Mouse (Mus musculus): ENCODE measurements at regions not wholly inside any gene's neighbourhood (a gene's known extent, or its start where the extent isn't known, plus 50 kb on each side); places are given as distances from the start of the nearest gene placed in this dataset.

DNA sequence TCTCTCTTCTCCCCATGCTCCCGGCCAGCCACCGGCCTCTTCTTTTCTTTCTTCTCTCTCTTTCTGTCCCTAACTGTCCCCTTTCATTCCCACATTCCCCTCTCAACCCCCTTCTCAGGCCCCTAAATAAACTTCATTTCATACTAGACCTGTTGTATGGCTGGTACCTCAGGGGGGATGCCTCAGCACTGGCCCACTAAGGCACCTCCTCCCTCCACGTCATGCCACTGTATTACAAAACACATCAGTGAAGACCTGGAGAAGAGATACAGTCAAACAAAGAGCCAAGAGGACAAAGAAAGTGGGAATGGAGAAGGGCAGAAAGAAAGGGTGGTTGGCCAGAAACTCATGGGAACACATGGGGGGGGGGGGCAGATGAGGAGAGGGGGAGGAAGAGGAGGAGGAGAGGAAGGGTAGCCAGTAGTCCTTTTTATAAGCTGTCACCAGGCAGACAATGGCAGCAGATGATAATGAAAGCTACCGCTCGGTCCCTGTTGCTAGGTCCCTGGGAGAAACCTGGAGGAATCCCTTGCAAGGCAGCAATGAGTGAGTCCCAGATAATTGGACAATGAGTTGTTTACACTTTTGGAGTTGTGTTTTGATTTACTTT lies 224.5 kb upstream of the Pfn2 start:
- in situ Hi-C loops (cut with MboI), result no loop called here

DNA sequence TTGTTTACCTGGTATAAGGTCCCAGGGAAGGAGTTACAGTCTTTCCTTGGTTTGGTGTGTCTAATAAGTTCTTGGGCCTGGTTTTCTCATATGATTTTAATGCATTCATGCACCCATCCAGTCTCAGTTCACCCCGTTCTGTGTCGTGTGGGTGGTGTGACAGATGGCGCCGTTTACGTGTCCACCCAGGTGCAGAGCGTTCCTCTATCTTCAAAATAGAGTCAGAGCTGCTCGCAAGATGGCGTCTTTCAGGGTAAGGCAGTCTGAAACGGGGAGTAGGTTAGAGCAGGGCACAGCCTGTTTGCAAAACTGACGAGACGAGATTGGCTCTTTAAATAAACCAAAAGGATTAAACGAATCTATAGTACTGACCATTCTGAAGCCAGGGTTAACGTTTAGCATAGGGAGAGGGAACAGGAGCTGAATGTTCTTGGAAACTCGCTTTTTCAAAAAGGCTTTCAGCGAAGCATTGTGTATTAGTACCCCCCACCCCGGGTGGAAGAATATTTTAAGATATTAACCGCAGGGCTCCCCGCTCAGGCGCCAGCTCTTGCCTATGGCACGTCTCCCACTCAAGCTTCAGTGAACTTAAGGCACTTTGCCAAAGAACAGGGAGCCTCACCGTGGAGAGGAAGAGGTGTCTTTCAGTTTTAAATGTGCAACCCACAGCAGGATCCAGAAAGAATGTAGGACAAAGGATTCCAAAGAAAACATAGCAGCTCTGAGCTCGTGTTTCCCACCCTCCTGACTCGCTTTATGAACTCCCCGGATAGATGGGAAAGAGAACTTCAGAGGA lies 241.7 kb upstream of the Pfn2 start:
- in situ Hi-C loops (cut with MboI), result no loop called here

DNA sequence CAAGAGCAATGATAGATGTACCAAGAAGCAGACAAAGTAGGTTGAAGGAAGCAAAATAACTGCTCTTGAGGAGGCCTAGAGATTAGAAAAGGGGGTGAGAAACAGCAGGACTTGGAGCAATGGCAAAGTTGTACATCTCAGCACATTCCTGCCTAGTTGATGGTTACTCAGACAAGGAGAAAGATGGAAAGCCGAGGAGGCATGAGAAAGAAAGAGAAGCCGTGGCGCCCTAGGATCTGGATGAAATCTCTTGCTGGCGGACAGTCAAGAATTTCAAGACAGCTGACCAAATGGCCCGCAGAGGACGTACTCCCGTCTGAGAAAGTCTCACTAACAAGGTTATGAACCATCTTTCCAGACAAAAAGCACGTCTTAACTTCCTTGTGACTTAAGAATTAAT lies 242.5 kb upstream of the Pfn2 start:
- in situ Hi-C loops (cut with MboI), result no loop called here

DNA sequence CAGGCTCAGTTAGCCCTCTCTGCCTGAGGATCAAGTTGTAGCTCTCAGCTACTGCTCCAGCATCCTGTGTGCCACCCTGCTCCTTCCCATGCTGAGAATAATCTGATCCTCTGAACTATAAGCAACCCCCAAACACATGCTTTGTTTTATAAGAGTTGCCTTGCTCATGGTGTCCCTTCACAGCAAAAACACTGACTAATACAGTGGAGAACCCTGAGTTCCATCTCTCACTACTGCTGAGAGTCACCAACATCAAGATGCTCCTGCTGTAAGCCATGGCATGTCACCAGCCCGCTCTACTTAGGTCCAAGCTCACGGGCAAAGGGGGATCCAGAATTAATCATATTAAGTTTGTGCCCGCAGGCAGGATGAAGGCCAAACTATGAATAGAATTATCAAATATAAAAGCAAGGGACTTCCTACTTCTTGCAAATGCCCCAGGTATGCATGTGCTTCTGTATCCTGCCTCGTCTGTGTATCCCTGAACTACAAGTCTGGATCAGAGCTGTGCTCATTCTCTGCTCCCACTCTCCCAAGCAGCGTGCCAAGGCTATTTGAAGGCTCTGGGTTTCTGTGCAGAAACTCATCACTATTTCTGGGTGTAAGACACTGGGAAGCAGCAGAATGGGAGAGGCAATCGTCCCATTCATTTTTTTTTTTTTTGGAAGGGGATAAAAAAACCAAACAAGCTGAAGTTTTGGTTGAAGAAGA lies 243.7 kb upstream of the Pfn2 start:
- in situ Hi-C loops (cut with MboI), result no loop called here

DNA sequence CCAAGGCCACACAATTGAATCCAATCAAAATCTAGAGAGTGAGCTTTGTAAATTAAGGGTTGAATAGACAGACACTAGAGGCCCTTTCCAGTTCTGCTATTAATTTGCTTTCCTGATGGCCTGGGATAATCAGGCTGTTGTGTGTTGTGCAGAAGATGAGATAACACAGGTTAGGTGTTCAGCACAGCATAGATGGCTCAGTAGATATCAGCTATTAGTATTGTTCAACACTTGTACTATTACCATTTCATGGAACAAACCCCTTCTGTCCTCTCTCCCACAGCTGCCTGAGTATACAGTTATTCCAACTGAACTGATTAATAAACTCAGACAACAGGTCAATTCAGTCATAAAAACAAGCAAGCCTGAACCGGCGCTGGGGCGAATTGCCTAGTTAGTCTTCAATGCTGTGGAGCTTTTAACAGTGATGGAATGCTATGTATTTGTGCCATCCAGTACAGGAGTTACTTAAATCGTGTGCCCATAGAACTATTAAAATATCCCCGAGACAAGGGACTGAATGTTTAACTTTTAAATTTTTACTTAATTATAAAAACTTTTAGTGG lies 263.1 kb upstream of the Pfn2 start:
- in situ Hi-C loops (cut with MboI), result no loop called here

DNA sequence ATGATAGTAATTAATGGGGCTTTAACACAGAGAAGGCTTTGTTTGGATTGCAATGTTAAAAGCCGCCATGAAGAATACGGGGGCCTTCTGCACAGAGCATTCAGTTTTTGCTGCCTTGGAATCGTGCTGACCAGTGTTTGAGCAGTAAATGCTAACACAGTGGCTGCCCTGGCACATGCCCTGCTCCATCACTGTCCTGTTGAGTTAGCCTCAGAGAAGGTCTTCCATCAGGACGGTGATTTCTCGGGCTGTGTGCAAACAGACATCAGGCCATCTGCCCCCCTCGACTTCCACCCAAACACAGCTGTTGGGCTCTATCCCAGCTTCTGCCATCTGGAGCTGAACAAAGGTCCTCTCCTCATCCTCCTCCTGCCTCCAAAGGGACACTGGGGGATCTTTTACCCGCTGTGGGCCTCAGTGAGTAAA lies 264.6 kb upstream of the Pfn2 start:
- in situ Hi-C loops (cut with MboI), result no loop called here

DNA sequence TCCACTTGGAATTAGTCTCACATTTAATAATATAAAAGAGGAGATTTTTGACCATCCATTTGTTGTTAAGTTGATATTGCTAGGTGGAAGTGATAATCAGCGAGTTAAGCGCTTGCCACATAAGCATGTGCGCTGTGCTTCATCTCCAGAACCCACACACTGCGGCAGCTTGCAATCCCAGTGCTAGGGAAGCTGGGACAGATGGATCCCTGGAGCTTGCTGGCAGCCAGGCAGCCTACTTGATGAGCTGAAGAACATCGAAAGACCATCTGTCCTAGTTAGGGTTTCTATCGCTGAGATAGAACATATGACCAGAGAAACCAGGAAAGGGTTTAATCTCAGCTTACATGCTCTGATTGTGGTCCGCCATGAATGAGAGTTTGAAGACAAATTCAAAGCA lies 266.1 kb upstream of the Pfn2 start:
- in situ Hi-C loops (cut with MboI), result no loop called here

DNA sequence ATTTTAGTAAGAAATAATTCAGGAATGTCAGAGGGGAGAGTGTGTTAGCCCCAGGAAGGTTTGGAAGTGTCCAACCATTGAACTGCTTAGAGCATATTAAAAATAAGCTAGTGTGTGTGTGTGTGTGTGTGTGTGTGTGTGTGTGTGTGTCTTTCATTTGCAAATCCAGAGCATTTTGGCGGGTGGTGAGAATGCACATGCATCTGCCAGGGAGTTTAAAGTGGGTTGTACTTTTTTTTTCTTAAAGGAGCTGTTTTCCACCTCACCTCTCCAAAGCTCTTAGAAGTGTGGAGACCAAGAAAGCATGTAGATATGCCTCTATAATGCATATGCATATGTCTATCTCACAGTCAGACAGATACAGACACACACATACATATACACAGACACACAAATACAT lies 267.6 kb upstream of the Pfn2 start:
- in situ Hi-C loops (cut with MboI), result no loop called here

DNA sequence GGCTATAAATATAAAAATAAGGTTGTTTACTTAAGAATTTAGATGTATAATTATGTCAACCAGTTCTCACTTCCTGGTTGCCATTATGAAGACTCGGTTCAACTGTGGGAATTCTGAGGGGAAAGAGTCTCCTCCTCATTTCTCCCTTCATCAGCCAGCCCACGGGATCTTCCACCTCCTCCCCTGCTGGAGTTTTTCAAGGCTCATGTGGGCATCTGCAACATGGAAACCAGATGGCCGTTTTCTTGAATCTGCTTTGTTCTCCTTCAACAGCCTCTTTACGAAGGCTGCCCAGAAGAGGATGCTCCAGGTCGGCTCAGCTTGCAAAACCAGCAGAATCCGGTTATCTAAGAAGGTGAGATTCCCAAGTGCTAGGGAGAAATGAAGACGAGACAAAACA lies 269.0 kb upstream of the Pfn2 start:
- in situ Hi-C loops (cut with MboI), result no loop called here

DNA sequence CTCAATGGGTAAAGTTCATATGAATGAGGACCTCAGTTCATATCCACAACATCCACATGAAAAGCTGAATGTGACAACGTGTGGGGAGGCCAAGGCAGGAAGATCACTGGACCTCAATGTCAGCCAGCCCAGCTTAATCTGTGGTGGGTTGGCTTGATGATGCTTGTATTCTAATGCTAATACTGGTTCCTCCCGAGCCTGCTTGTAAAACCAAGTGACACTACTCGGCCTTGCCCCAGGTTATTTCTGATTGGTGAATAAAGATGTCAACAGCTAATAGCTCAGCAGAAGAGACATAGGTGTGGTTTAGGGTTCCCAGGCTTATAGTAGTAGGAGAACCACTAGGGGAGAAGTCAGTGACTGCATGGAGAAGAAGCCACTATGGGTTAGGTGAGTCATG lies 272.2 kb upstream of the Pfn2 start:
- in situ Hi-C loops (cut with MboI), result no loop called here

DNA sequence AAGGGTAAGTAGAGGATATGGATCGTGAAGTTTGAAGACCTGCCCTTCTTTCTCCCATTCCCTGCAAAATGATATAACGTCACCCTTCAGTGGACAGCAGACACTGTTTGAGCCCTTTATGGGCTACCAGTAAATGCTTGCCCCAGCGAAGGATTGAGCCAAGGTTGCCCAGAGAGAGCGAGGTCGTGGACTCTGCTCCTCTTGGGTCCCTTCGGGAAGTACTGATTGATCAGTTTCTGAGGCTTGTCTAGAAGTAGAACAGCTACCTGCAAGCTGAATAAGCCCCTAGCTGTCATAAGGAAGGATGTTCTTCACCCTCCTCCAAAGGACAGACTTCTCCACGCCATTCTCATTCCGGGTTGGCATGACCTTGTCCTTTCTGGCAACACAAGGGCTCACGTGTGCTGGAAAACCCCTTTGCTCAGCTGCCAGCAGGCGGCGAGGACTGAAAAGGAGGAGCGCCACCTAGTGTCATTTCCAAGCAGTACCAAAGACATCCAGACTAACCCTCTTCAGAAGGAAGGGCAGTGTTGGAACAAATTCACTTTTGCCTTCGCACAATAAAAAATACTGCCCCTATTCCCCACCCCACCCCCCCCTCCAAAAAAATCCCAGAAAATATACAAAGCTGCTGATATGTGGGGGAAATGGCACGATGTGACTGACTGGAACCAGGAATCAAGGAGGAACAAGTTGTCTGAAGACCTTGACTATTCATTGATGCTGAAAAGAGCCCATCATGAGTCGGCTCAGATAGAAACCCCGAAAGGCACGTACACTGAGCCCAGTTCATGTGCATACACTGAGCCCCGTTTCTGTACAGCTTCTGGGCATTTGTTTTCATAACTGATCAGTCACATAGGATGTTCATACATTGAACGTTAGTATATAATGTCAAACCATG lies 274.8 kb upstream of the Pfn2 start:
- in situ Hi-C loops (cut with MboI), result no loop called here

DNA sequence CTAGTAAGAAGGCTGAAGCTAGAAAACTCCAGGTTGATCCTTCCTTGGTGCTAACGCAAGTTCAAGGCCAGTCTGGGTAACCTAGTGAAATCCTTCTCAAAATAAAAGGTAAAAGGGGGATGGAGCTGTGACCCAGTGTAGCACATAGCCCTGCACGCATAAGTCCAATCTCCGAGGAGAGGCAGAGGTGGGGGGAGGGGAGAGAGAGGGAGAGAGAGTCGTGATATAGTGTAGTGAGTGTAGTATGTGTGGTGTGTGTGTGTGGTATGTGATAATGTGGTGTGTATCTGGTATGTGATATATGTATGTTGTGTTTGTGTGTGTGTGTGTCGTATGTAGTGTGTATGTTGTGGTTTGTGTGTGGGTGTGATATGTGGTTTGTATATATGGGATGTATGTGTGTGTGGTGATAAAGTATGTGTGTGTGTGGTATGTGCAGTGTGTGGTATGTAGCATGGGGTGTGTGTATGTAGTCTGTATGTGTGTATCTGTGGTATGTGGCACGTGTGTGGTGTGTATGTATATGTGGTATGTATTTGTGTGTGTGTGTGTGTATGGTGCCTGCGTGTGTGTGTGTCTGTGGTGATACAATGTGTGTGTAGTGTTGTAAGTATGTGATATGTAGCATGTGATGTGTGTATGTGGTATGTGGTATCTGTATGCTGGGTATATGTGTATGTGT lies 275.7 kb upstream of the Pfn2 start:
- in situ Hi-C loops (cut with MboI), result no loop called here

DNA sequence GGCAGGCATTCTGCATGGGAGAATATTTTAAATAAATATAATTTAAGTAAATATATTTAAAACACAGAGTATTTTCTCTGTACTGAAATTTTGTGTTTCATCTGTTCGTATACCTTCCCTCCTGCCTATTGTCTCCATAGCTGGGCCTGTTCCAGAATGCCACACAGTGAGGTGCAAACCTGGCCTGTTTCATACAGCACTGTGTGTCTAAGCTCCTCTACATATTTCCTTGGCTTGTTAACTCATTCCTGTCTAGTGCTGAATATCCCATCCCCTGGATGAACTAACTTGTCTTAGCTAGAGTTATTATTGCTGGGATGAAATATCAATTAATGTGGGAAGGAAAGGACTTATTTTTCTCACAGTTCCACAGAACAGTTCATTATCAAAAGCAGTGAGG lies 277.0 kb upstream of the Pfn2 start:
- in situ Hi-C loops (cut with MboI), result loop anchor here (25.0 kb wide), 1 partner anchor 288 kb away; the partner anchor contains the start of gene Pfn2

DNA sequence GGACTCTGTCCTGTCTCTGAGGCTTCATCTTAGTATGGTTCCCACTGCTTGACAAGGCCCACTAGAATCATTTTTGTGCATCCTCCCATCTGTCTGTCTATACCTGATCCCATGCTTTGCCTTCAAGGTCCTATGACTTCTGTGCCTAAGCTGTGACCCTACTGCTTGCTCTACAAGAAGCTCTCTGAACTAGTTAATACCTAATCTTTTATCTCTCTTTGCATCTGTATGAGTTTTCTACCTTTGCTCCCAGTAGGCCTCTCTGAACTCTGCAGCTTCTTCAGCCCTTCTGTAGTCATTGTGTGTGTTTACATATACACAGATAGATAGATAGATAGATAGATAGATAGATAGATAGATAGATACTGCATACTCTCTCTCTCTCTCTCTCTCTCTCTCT lies 279.1 kb upstream of the Pfn2 start:
- in situ Hi-C loops (cut with MboI), result loop anchor here (25.0 kb wide), 1 partner anchor 290 kb away; the partner anchor contains the start of gene Pfn2

DNA sequence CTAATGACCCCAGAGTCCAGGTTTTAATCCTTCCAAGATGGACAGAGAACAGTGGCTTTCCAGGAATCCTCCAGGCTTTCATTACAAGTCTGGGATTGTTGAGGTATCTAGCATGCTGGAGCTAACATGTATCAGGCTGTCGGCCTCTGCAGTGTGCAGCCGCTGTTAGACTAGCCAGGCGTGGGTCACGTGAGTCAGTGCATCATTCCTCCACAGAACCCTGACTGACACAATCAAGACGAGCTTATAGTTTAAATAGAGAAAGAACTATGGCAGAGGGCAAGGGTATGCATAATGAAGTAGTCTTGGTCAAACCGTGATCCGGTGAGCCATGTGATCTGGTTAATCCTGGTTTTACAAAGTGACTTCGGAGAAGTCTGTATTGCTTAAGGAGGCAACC lies 280.2 kb upstream of the Pfn2 start:
- in situ Hi-C loops (cut with MboI), result loop anchor here (25.0 kb wide), 1 partner anchor 291 kb away; the partner anchor contains the start of gene Pfn2

DNA sequence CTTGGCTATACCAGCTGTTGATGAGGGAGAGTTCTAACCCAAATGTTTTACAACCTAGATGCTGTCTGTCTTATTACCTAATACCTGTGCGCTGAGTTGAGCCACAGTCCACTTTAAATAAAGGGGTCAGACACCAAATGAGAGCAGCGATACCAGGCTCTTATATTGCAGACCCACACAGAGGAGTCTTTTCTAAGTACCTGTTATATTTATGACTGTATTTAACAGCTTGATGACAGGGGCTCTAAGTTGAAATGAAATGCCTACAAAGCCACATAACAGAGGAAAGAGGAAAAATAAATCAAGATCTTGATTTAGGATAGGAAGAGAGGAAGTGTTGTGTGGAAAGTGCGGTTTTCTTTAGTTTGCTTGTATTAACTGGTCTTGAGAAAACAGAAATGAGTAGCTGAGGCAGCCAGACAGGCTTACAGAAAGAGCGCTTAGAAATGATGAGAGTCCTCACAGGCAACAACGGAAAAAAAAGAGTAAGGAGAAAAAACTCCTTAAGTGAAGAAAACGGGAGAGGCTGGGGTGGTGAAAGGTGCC lies 281.6 kb upstream of the Pfn2 start:
- in situ Hi-C loops (cut with MboI), result loop anchor here (25.0 kb wide), 1 partner anchor 292 kb away; the partner anchor contains the start of gene Pfn2

DNA sequence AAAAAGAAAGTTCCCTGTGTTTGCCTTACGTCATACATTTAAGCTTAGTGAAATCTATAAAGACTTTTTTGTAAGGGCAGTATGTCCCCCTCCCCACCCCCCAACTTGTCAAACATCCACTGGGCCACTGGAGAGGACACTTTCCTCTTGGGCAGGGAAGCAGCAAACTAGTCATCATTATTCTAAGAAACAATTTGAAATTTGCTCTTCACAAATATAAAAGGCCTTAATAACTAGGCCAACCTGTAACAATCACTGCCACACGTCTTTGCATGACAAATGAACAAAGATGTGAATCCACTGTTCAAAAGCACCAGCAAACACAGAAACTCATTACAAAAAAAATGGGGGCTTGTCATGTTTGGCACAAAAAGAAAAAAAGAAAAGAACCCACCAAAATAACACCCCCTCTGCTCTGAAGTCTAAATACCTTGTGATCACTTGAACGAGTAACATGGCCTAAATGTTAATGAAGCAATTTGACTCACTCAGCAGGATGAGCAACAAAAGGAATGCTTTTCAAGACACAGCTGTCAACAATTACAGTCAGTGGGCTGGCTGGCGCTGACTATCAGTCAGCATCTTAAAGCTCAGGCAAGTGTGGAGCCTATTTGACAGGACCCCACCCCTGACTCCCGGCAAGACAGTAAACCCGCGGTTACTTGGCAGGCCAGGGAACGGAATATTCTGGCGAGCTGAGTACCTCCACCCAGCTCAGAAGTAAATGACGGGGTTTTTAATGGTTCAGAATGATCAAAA lies 278.7 kb upstream of the Tsc22d2 start:
- in situ Hi-C loops (cut with MboI), result loop anchor here (25.0 kb wide), 1 partner anchor 298 kb away; the partner anchor contains the start of gene Pfn2

DNA sequence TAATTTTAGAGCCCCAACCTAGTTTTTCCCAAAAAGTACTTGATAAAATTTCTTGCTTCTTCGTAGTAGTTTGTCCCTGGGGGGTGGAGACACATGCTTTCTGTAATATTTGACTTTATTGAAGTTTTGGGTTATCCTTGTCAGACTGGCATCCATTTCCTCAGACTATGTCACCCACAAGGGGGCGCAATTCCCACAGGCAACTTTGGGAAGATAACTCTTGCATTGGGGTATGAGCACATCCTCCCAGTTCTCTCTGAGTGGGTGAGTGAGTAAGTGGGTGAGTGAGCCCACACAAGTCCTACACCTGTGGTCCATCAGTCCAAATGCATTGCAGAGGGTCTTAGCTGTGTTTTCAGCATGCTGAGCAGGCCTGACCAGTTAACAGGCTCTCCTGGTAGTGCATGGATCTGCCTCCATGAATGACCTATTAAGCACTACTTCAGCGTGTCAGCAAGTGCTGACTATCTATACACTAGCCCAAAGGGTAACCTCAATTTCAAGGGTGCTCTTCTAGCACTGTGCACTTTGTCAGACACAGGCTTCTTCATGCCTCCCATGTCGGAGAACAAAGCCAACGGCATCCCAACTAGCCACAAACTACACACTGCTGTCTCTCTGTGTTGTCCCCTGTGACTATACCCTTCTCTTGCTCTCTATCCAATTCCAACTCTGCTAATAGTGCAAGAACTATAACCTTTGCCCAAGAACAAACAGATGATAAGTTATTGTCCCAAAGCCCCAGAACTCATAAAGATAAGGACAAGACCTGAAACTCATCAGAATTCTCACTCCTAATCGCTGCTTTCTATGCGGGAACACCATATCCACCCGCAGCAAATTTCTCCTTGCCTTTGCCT lies 275.6 kb upstream of the Tsc22d2 start:
- in situ Hi-C loops (cut with MboI), result loop anchor here (25.0 kb wide), 1 partner anchor 302 kb away; the partner anchor contains the start of gene Pfn2

All from mature B cell (primary cell).